Mouse (Mus musculus): ENCODE data around the gene Rai1. TPM values are rescaled to one million over a fixed set of nuclear protein-coding genes. Genes with fewer than 3 reads are reported as not detected.
A peak's percentile ranks its signal among the peaks of the same experiment; 100 is the strongest.

Gene Rai1
- total and polyA plus RNA-seq, 2 experiments from 2014 or later: 21.2 to 60.7 TPM

GRCm38 (mm10) chr11:60127048-60127447 lies 22.2 kb downstream of the Rai1 start:
- Histone ChIP-seq H3K4me2 (ENCODE audit: low read depth) (no peak overlapping the region), H3K9me3 (ENCODE audit: low read length) (no peaks in the 10 kb centered on the region), H3K4me1 (ENCODE audit: insufficient read depth) (no peaks in the 10 kb centered on the region), H3K9ac (no peak overlapping the region), H3K27me3 (ENCODE audit: insufficient read depth, low read length) (no peaks in the 10 kb centered on the region), H3K4me3 (ENCODE audit: low read depth, low read length) (no peak overlapping the region), H3K36me3 (ENCODE audit: insufficient read depth) (no peaks in the 10 kb centered on the region), H3K27ac (ENCODE audit: low read depth, low read length) (no peak overlapping the region)
- ATAC-seq (no peak), DNase-seq (no peak)
- TF ChIP-seq CTCF (IDR thresholded peaks at IDR 0.05; ENCODE audit: low read depth): peak; percentile 15; the same call in 1 of the 2 replicates

GRCm38 (mm10) chr11:60127863-60128512 lies 23.2 kb downstream of the Rai1 start:
- no peak overlapping the region for H3K27ac ChIP-seq (ENCODE audit: low read depth, low read length)
- H3K9me3 ChIP-seq (ENCODE audit: low read length): no peaks in the 10 kb centered on the region
- H3K4me2 ChIP-seq (ENCODE audit: low read depth): no peak overlapping the region
- DNase-seq (no peak), ATAC-seq (no peak)
- H3K4me3 ChIP-seq (ENCODE audit: low read depth, low read length): no peak overlapping the region
- H3K27me3 ChIP-seq (ENCODE audit: insufficient read depth, low read length): no peaks in the 10 kb centered on the region
- H3K9ac ChIP-seq: no peak overlapping the region
- no peaks in the 10 kb centered on the region for H3K36me3 ChIP-seq (ENCODE audit: insufficient read depth)
- no peak for TF ChIP-seq CTCF (IDR thresholded peaks at IDR 0.05; ENCODE audit: low read depth)
- WGBS: 51% methylated on average over 4 of the region's 4 CpGs
- H3K4me1 ChIP-seq (ENCODE audit: insufficient read depth): no peaks in the 10 kb centered on the region

- DNase-seq: no peak
- ATAC-seq: no peak
- Histone ChIP-seq H3K4me1 (ENCODE audit: insufficient read depth) (no peaks in the 10 kb centered on the region), H3K4me3 (ENCODE audit: low read depth, low read length) (no peak overlapping the region), H3K27ac (ENCODE audit: low read depth, low read length) (no peak overlapping the region), H3K4me2 (ENCODE audit: low read depth) (no peak overlapping the region), H3K27me3 (ENCODE audit: insufficient read depth, low read length) (no peaks in the 10 kb centered on the region), H3K9me3 (ENCODE audit: low read length) (no peaks in the 10 kb centered on the region), H3K36me3 (ENCODE audit: insufficient read depth) (no peaks in the 10 kb centered on the region), H3K9ac (no peak overlapping the region)
- 81% methylated on average over 6 of the region's 6 CpGs for WGBS
- TF ChIP-seq CTCF (IDR thresholded peaks at IDR 0.05; ENCODE audit: low read depth): no peak
Measured at GRCm38 (mm10) chr11:60130516-60130915, 25.7 kb downstream of the Rai1 start.

GRCm38 (mm10) chr11:60132061-60132460 lies 27.2 kb downstream of the Rai1 start:
- no peak overlapping the region for H3K9ac ChIP-seq
- no peaks in the 10 kb centered on the region for H3K4me1 ChIP-seq (ENCODE audit: insufficient read depth)
- ATAC-seq (no peak), DNase-seq (no peak)
- WGBS: 98% methylated on average over 1 of the region's 1 CpGs
- H3K27me3 ChIP-seq (ENCODE audit: insufficient read depth, low read length): no peaks in the 10 kb centered on the region
- no peak overlapping the region for H3K4me3 ChIP-seq (ENCODE audit: low read depth, low read length)
- H3K36me3 ChIP-seq (ENCODE audit: insufficient read depth): no peaks in the 10 kb centered on the region
- no peak overlapping the region for H3K27ac ChIP-seq (ENCODE audit: low read depth, low read length)
- H3K4me2 ChIP-seq (ENCODE audit: low read depth): no peak overlapping the region
- TF ChIP-seq CTCF (IDR thresholded peaks at IDR 0.05; ENCODE audit: low read depth): no peak
- no peaks in the 10 kb centered on the region for H3K9me3 ChIP-seq (ENCODE audit: low read length)

- ATAC-seq: no peak
- Histone ChIP-seq H3K27me3 (ENCODE audit: insufficient read depth, low read length) (no peaks in the 10 kb centered on the region), H3K4me2 (ENCODE audit: low read depth) (no peak overlapping the region), H3K36me3 (ENCODE audit: insufficient read depth) (no peaks in the 10 kb centered on the region), H3K4me1 (ENCODE audit: insufficient read depth) (peaks cover 6% of the 10 kb centered on the region), H3K9ac (no peak overlapping the region), H3K4me3 (ENCODE audit: low read depth, low read length) (no peak overlapping the region), H3K27ac (ENCODE audit: low read depth, low read length) (no peak overlapping the region), H3K9me3 (ENCODE audit: low read length) (no peaks in the 10 kb centered on the region)
- TF ChIP-seq CTCF (IDR thresholded peaks at IDR 0.05; ENCODE audit: low read depth): no peak
- WGBS: 94% methylated on average over 1 of the region's 1 CpGs
- no peak for DNase-seq
Measured at GRCm38 (mm10) chr11:60136491-60136890, 31.7 kb downstream of the Rai1 start.

- Histone ChIP-seq H3K9ac (no peak overlapping the region), H3K9me3 (ENCODE audit: low read length) (no peaks in the 10 kb centered on the region), H3K27me3 (ENCODE audit: insufficient read depth, low read length) (no peaks in the 10 kb centered on the region), H3K4me2 (ENCODE audit: low read depth) (no peak overlapping the region), H3K4me1 (ENCODE audit: insufficient read depth) (peaks cover 12% of the 10 kb centered on the region), H3K4me3 (ENCODE audit: low read depth, low read length) (no peak overlapping the region), H3K27ac (ENCODE audit: low read depth, low read length) (no peak overlapping the region), H3K36me3 (ENCODE audit: insufficient read depth) (no peaks in the 10 kb centered on the region)
- ATAC-seq: no peak
- DNase-seq: no peak
- TF ChIP-seq CTCF (IDR thresholded peaks at IDR 0.05; ENCODE audit: low read depth): peak; percentile 31; the same call in 1 of the 2 replicates
Measured at GRCm38 (mm10) chr11:60137170-60137569, 32.4 kb downstream of the Rai1 start.

- TF ChIP-seq CTCF (IDR thresholded peaks at IDR 0.05; ENCODE audit: low read depth): no peak
- peak; percentile 47 for ATAC-seq
Measured at GRCm38 (mm10) chr11:60139141-60139733, 34.4 kb downstream of the Rai1 start.

More at GRCm38 (mm10) chr11:60139141-60139733, 34.4 kb downstream of the Rai1 start:
- DNase-seq: no peak
- Histone ChIP-seq H3K9ac (peak overlapping the region; percentile 73), H3K4me2 (ENCODE audit: low read depth) (peak overlapping the region; percentile 85), H3K27ac (ENCODE audit: low read depth, low read length) (peak overlapping the region; percentile 93), H3K9me3 (ENCODE audit: low read length) (no peaks in the 10 kb centered on the region), H3K4me3 (ENCODE audit: low read depth, low read length) (peak overlapping the region; percentile 74), H3K36me3 (ENCODE audit: insufficient read depth) (0 out of 2 replicates have a peak, but pooled peaks cover under 1% of the 10 kb centered on the region), H3K4me1 (ENCODE audit: insufficient read depth) (peaks cover 23% of the 10 kb centered on the region), H3K27me3 (ENCODE audit: insufficient read depth, low read length) (no peaks in the 10 kb centered on the region)
- 1% methylated on average over 24 of the region's 24 CpGs for WGBS
